Mouse (Mus musculus): ENCODE results near the gene Neu3. TPM values are rescaled to one million over a fixed set of nuclear protein-coding genes. Genes with fewer than 3 reads are reported as not detected.

The Neu3 gene
- total and polyA plus RNA-seq, 3 experiments = 8.5 to 11.5 (median 11.0) TPM

DNA sequence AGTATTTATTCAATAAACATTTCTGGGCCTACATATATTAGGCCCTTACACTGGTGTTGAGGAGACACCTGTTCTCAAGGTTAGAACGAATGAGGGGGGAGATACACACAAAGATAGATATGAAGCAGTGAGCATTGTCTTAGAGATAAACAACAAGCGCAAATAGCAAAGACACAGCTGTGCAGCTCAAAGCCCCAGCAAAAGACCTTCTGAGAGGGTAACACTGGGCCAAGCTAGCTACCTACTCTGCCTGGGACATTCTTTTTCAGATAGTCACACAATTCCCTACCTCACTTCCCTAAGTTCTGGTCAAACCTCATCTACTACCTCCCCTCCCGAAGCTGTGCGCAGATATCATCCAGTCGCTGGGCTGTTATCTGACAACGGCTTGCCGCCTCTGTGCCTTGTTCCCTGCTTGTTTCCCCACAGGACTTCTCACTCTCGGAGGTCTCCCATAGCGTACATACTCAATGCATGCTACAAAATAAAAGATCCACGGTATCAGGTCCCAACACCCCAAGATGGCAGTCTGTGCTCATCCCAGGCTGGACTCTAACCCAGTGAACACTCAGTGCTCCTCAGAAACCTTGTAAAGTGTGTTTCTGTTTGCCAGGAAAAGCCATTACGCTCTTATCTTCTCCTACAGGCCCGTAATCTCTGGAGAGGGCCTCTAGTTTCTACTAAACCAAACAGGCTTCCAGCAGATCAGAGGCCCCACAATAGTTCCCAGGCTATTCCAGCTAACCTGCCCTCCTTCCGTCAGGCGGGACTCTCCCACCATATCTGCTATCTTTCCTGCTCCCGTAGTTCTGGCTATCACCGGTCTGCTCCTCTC is 3.4 kb downstream of the Neu3 start:
- Histone ChIP-seq H3K4me3 (replicated peaks in 1 of 3; ENCODE audit: low read depth in 2 of 3, low read length in 2 of 3, poor library complexity in 1 of 3) (peak overlapping the region in 1 of 3 experiments; percentile 42), H3K4me2 (ENCODE audit: insufficient read depth, low read depth, poor library complexity, severe bottlenecking) (peak overlapping the region; percentile 37), H3K27ac (ENCODE audit: insufficient read depth, low read depth) (peak overlapping the region; percentile 83), H3K27me3 (replicated peaks) (no peaks in the 10 kb centered on the region), H3K4me1 (ENCODE audit: control insufficient read depth in 1 of 2, insufficient read depth in 2 of 2) (peaks cover 13 to 43% of the 10 kb centered on the region in 2 experiments), H3K9ac (ENCODE audit: insufficient read depth, low read depth) (peak overlapping the region; percentile 39; the same call in 1 of the 2 replicates), H3K9me3 (replicated peaks; ENCODE audit: low read length) (no peaks in the 10 kb centered on the region), H3K79me2 (replicated peaks; ENCODE audit: control insufficient read depth, extremely low read depth, insufficient read depth, poor library complexity, severe bottlenecking) (peaks cover 15% of the 10 kb centered on the region), H3K36me3 (replicated peaks in 1 of 2; ENCODE audit: control insufficient read depth in 1 of 2, insufficient read depth in 1 of 2, low read length in 1 of 2) (peaks cover 0 to 6% of the 10 kb centered on the region in 2 experiments)
- no peak for DNase-seq (ENCODE audit: extremely low read depth)
- in situ Hi-C loops (cut with MboI; ENCODE audit: low pct_ligation_motif_present, low pct_unique_long_range_greater_than_20kb, low sequenced_read_pairs) = no loop called here
- TF ChIP-seq E2F4 (IDR thresholded peaks at IDR 0.05; ENCODE audit: insufficient replicate concordance, low read depth, low read length) (no peak), ZC3H11A (IDR thresholded peaks at IDR 0.05; ENCODE audit: low read depth, low read length) (no peak), SIN3A (IDR thresholded peaks at IDR 0.05; ENCODE audit: low read length) (no peak), EP300 (IDR thresholded peaks at IDR 0.05; ENCODE audit: low read length) (no peak), RCOR1 (conservative IDR thresholded peaks at IDR 0.05; ENCODE audit: low read depth, low read length) (no peak), JUND (conservative IDR thresholded peaks at IDR 0.05; ENCODE audit: low read depth, low read length) (no peak), MEF2A (IDR thresholded peaks at IDR 0.05; ENCODE audit: borderline replicate concordance, low read depth, low read length) (no peak), USF2 (conservative IDR thresholded peaks at IDR 0.05; ENCODE audit: low read depth, low read length) (no peak), NRF1 (IDR thresholded peaks at IDR 0.05; ENCODE audit: low read depth, low read length) (no peak), ZKSCAN1 (IDR thresholded peaks at IDR 0.05; ENCODE audit: borderline replicate concordance, low read depth, low read length) (no peak), NELFE (IDR thresholded peaks at IDR 0.05; ENCODE audit: low read depth, low read length) (no peak), ZNF384 (IDR thresholded peaks at IDR 0.05; ENCODE audit: low read depth, low read length) (no peak)
- dilution Hi-C loops (cut with MboI; ENCODE audit: extremely low pct_ligation_motif_present, extremely low pct_unique_long_range_greater_than_20kb, low sequenced_read_pairs) = no loop called here

- peaks cover 22% of the 10 kb centered on the region for H3K79me2 ChIP-seq (replicated peaks; ENCODE audit: control insufficient read depth, extremely low read depth, insufficient read depth, poor library complexity, severe bottlenecking)
- DNase-seq (ENCODE audit: extremely low read depth) = peak; percentile 62
- peak overlapping the region; percentile 63 for H3K9ac ChIP-seq (ENCODE audit: insufficient read depth, low read depth)
- in situ Hi-C loops (cut with MboI; ENCODE audit: low pct_ligation_motif_present, low pct_unique_long_range_greater_than_20kb, low sequenced_read_pairs) = no loop called here
- no peaks in the 10 kb centered on the region for H3K27me3 ChIP-seq (replicated peaks)
- peak overlapping the region; percentile 52 to 62 (median 58) for H3K4me3 ChIP-seq (replicated peaks in 1 of 3; ENCODE audit: low read depth in 2 of 3, low read length in 2 of 3, poor library complexity in 1 of 3)
- peaks cover 13 to 43% of the 10 kb centered on the region in 2 experiments for H3K4me1 ChIP-seq (ENCODE audit: control insufficient read depth in 1 of 2, insufficient read depth in 2 of 2)
- peak overlapping the region; percentile 67 for H3K27ac ChIP-seq (ENCODE audit: insufficient read depth, low read depth)
- dilution Hi-C loops (cut with MboI; ENCODE audit: extremely low pct_ligation_motif_present, extremely low pct_unique_long_range_greater_than_20kb, low sequenced_read_pairs) = no loop called here
- H3K9me3 ChIP-seq (replicated peaks; ENCODE audit: low read length) = no peaks in the 10 kb centered on the region
- H3K36me3 ChIP-seq (replicated peaks in 1 of 2; ENCODE audit: control insufficient read depth in 1 of 2, insufficient read depth in 1 of 2, low read length in 1 of 2) = peaks cover 0 to 6% of the 10 kb centered on the region in 2 experiments
- H3K4me2 ChIP-seq (ENCODE audit: insufficient read depth, low read depth, poor library complexity, severe bottlenecking) = peak overlapping the region; percentile 65
- TF ChIP-seq NELFE (IDR thresholded peaks at IDR 0.05; ENCODE audit: low read depth, low read length) (peak; percentile 39; the same call in 1 of the 2 replicates), ZC3H11A (IDR thresholded peaks at IDR 0.05; ENCODE audit: low read depth, low read length) (no peak), SIN3A (IDR thresholded peaks at IDR 0.05; ENCODE audit: low read length) (0 out of 2 replicates have a peak, but pooled peaks have one; percentile 48), ZMIZ1 (IDR thresholded peaks at IDR 0.05; ENCODE audit: low read depth, low read length) (peak; percentile 20; the same call in 1 of the 2 replicates), KAT2A (IDR thresholded peaks at IDR 0.05; ENCODE audit: insufficient replicate concordance, low read length) (0 out of 2 replicates have a peak, but pooled peaks have one; percentile 12), CHD2 (IDR thresholded peaks at IDR 0.05; ENCODE audit: low read length) (no peak), MEF2A (IDR thresholded peaks at IDR 0.05; ENCODE audit: borderline replicate concordance, low read depth, low read length) (0 out of 2 replicates have a peak, but pooled peaks have one; percentile 1), USF2 (conservative IDR thresholded peaks at IDR 0.05; ENCODE audit: low read depth, low read length) (no peak), SMC3 (IDR thresholded peaks at IDR 0.05; ENCODE audit: low read depth, low read length) (no peak), RCOR1 (conservative IDR thresholded peaks at IDR 0.05; ENCODE audit: low read depth, low read length) (peak; percentile 35; the same call in 1 of the 2 replicates), ZNF384 (IDR thresholded peaks at IDR 0.05; ENCODE audit: low read depth, low read length) (no peak), E2F4 (IDR thresholded peaks at IDR 0.05; ENCODE audit: insufficient replicate concordance, low read depth, low read length) (no peak), ELF1 (IDR thresholded peaks at IDR 0.05; ENCODE audit: low read depth, low read length) (peak; percentile 69), HCFC1 (IDR thresholded peaks at IDR 0.05; ENCODE audit: low read depth, low read length) (peak; percentile 69), TBP (conservative IDR thresholded peaks at IDR 0.05; ENCODE audit: low read depth, low read length) (0 out of 2 replicates have a peak, but pooled peaks have one; percentile 55), IRF4 (IDR thresholded peaks at IDR 0.05; ENCODE audit: low read depth, low read length) (0 out of 2 replicates have a peak, but pooled peaks have one; percentile 20), POLR2A (IDR thresholded peaks at IDR 0.05; ENCODE audit: low read depth, low read length) (peak; percentile 54; the same call in 1 of the 2 replicates)
Observed at GRCm38 (mm10) chr7:99823045-99823663, 5.1 kb downstream of the Neu3 start.

Data from CH12.LX (cell line).